Mouse (Mus musculus) liver, embryonic 14.5 days (tissue): ENCODE measurements around the gene Gm3573. TPM values are rescaled to one million over a fixed set of nuclear protein-coding genes. Genes with fewer than 3 reads are reported as not detected.
"Not testable (repeated sequence)": the region's sequence is repeated elsewhere in the genome, so short reads cannot be mapped to it uniquely, and the experiment has no call there.

ENCODE experiments used
- ATAC-seq: fragments of 200-750 bp; cut with Nextera tagmentation; 2 replicates; pipeline ENCODE4 v1.8.0; 2017; ENCODE audit warnings: moderate number of reproducible peaks, mild to moderate bottlenecking, moderate library complexity; ENCODE audit not compliant: insufficient read depth
- DNase-seq, 3 experiments: peaks; one replicate each; pipeline ENCODE4 v3.0.0-alpha.2; 2012 to 2013; ENCODE audit warnings: low read depth in 3 of 3, low spot score in 3 of 3
- H3K27ac ChIP-seq: fragments of 300-500 bp; sonication (generic); 2 replicates; pipeline ENCODE4 v1.5.1; 2014; ENCODE audit warnings: moderate library complexity, mild to moderate bottlenecking, control low read depth, inconsistent platforms
- H3K27me3 ChIP-seq: fragments of 300-500 bp; sonication (generic); 2 replicates; pipeline ENCODE4 v1.6.1; 2014; ENCODE audit warnings: mild to moderate bottlenecking, low read length, moderate library complexity; ENCODE audit not compliant: control insufficient read depth, insufficient read depth
- H3K36me3 ChIP-seq: fragments of 300-500 bp; sonication (generic); replicated peaks from 2 replicates; pipeline ENCODE4 v1.6.1; 2014; ENCODE audit warnings: low read depth; ENCODE audit not compliant: control insufficient read depth, insufficient read depth
- H3K4me1 ChIP-seq, 2 experiments: fragments of 200-500 bp in 1 of 2; fragments of 300-500 bp in 1 of 2; sonication (generic) in 1 of 2; replicated peaks; 2 replicates each; pipeline ENCODE4 v1.6.1; 2012 to 2014; ENCODE audit warnings: antibody characterized with exemption in 1 of 2, inconsistent platforms in 1 of 2, low read length in 1 of 2; ENCODE audit not compliant: control insufficient read depth in 2 of 2, insufficient read depth in 2 of 2
- H3K4me2 ChIP-seq: fragments of 300-500 bp; sonication (generic); 2 replicates; pipeline ENCODE4 v1.6.1; 2014; ENCODE audit warnings: low read depth, mild to moderate bottlenecking, control low read depth, moderate library complexity
- H3K4me3 ChIP-seq, 2 experiments: fragments of 200-500 bp in 1 of 2; fragments of 300-500 bp in 1 of 2; sonication (generic) in 1 of 2; 2 replicates each; pipeline ENCODE4 v1.5.1; 2012 to 2014; ENCODE audit warnings: low read depth in 2 of 2, low read length in 2 of 2, mild to moderate bottlenecking in 2 of 2, control low read depth in 1 of 2, inconsistent platforms in 1 of 2, moderate library complexity in 1 of 2; ENCODE audit not compliant: insufficient read depth in 1 of 2
- H3K9ac ChIP-seq: fragments of 300-500 bp; sonication (generic); replicated peaks from 2 replicates; pipeline ENCODE4 v1.6.1; 2014; ENCODE audit warnings: mild to moderate bottlenecking, control low read depth, moderate library complexity
- H3K9me3 ChIP-seq: fragments of 300-500 bp; sonication (generic); 2 replicates; pipeline ENCODE4 v1.6.1; 2016; ENCODE audit warnings: low read length, mixed read lengths; ENCODE audit not compliant: control insufficient read depth
- WGBS: fragments of 180-500 bp; shearing (Covaris S2); extraction: QIAGEN DNeasy Blood & Tissue Kit; methylation state at CpG from one replicate; pipeline ENCODE4 v1.1.7; 2014; ENCODE audit not compliant: insufficient replicate concordance; 5-methylcytosine and 5-hydroxymethylcytosine counted together
- polyA plus RNA-seq, 2 experiments: library from polyadenylated mRNA; depleted of rRNA in 1 of 2; stranded (reverse) in 1 of 2; unstranded in 1 of 2; fragments of >200 nt; fragmentation: Nextera tagmentation in 1 of 2; extraction: Ambion mirVana in 1 of 2; gene quantifications; 2 replicates each; pipeline versions ENCODE4 v1.2.1 to v1.2.3; 2012 to 2014

Gene Gm3573
- polyA plus RNA-seq (2012; rRNA removed), result not detected in 2 replicates
- not detected in 2 replicates for polyA plus RNA-seq (2014; fragmentation: Nextera tagmentation; extraction: Ambion mirVana)

- DNase-seq, H3K4me2 ChIP-seq, H3K27me3 ChIP-seq, H3K36me3 ChIP-seq, H3K4me3 ChIP-seq, ATAC-seq, H3K9me3 ChIP-seq, H3K9ac ChIP-seq, H3K27ac ChIP-seq, H3K4me1 ChIP-seq: not testable (repeated sequence)
- WGBS, result no CpG with 5 or more reads among the region's 1 CpGs
Measured at GRCm38 (mm10) chr14:42190691-42191090, at the start of gene Gm3573. TSS of gene Gm3573 (minus strand) at chr14:42190791.

DNA sequence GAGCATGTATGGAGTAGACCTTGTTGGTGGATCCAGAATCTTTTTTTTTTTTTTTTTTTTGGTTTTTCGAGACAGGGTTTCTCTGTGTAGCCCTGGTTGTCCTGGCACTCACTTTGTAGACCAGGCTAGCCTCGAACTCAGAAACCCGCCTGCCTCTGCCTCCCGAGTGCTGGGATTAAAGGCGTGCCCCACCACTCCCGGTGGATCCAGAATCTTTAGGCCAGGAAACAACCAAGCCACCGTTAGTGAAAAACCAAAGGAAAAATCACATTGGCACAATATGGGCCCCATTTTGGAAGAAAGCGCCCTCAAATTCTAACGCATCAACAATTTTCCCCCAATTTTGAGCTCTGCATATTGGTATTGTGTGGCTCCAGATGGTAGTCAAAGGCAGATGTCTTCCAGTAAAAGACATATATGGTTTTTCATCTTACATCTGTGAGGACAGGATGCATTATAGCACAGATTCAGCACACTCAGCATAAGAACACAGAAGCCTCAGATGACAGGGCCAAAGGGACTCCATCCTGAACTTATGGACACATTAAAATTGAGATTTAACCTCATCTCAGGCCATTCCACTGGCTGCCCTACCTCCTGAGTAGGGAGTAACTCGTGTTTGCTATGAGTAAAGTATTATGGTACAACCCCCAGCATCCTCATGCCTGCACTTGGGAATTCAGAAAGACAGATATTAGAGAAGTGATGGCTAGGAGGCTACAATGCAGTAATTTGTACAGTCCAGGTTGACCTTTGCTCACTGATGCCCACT, 26.4 kb upstream of the Gm3573 start:
- not testable (repeated sequence) for H3K4me1 ChIP-seq, H3K9me3 ChIP-seq, H3K4me3 ChIP-seq, H3K27ac ChIP-seq, H3K36me3 ChIP-seq, ATAC-seq, H3K27me3 ChIP-seq, H3K9ac ChIP-seq, H3K4me2 ChIP-seq, DNase-seq
- 61% methylated on average over 8 of the region's 10 CpGs for WGBS

DNA sequence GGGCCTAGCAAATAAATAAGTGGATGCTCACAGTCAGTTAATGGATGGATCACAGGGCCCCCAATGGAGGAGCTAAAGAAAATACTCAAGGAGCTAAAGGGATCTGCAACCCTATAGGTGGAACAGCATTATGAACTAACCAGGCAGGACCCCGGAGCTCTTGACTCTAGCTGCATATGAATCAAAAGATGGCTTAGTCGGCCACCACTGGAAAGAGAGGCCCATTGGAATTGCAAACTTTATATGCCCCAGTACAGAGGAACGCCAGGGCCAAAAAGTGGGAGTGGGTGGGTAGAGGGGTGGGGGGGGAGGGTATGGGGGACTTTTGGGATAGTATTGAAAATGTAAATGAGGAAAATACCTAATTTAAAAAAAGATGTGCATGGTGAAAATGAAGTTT, 6.7 kb downstream of the Gm3573 start:
- WGBS, result 60% methylated on average over 3 of the region's 3 CpGs
- not testable (repeated sequence) for ATAC-seq

GRCm38 (mm10) chr14:42162522-42162921, 28.1 kb downstream of the Gm3573 start, which contains the start of gene Gm17027:
TSS of gene Gm17027 (minus strand) at chr14:42162622.
- H3K36me3 ChIP-seq, H3K27ac ChIP-seq, H3K4me3 ChIP-seq, H3K9ac ChIP-seq, ATAC-seq, H3K9me3 ChIP-seq, DNase-seq, H3K4me1 ChIP-seq, H3K27me3 ChIP-seq, H3K4me2 ChIP-seq: not testable (repeated sequence)
- 58% methylated on average over 1 of the region's 2 CpGs for WGBS

More for the DNA sequence above, 6.7 kb downstream of the Gm3573 start:
- not testable (repeated sequence) for H3K4me2 ChIP-seq, DNase-seq, H3K4me1 ChIP-seq, H3K36me3 ChIP-seq, H3K27me3 ChIP-seq, H3K4me3 ChIP-seq, H3K9ac ChIP-seq, H3K9me3 ChIP-seq, H3K27ac ChIP-seq

Other genes with a start within 250 kb of the Gm3573 start
- not detected in 2 replicates for gene 1700024B05Rik, start 246.8 kb downstream of the Gm3573 start, polyA plus RNA-seq (2012; rRNA removed)
- not detected in 2 replicates for gene 1700024B05Rik, start 246.8 kb downstream of the Gm3573 start, polyA plus RNA-seq (2014; fragmentation: Nextera tagmentation; extraction: Ambion mirVana)
- gene Gm6401, start 222.9 kb downstream of the Gm3573 start, polyA plus RNA-seq (2012; rRNA removed), result not detected in 2 replicates
- gene Gm6401, start 222.9 kb downstream of the Gm3573 start, polyA plus RNA-seq (2014; fragmentation: Nextera tagmentation; extraction: Ambion mirVana), result not detected in 2 replicates
- gene Gm3543, start 207.5 kb downstream of the Gm3573 start, polyA plus RNA-seq (2012; rRNA removed), result not detected in 2 replicates
- gene Gm3543, start 207.5 kb downstream of the Gm3573 start, polyA plus RNA-seq (2014; fragmentation: Nextera tagmentation; extraction: Ambion mirVana), result not detected in 2 replicates
- gene Gm7951, start 73.4 kb downstream of the Gm3573 start, polyA plus RNA-seq (2012; rRNA removed), result not detected in 2 replicates
- gene Gm7951, start 73.4 kb downstream of the Gm3573 start, polyA plus RNA-seq (2014; fragmentation: Nextera tagmentation; extraction: Ambion mirVana), result not detected in 2 replicates
- gene Gm17027, start 28.2 kb downstream of the Gm3573 start, polyA plus RNA-seq (2012; rRNA removed), result not detected in 2 replicates
- gene Gm17027, start 28.2 kb downstream of the Gm3573 start, polyA plus RNA-seq (2014; fragmentation: Nextera tagmentation; extraction: Ambion mirVana), result not detected in 2 replicates
- not detected in 2 replicates for gene Gm17026, start 69.3 kb upstream of the Gm3573 start, polyA plus RNA-seq (2012; rRNA removed)
- gene Gm17026, start 69.3 kb upstream of the Gm3573 start, polyA plus RNA-seq (2014; fragmentation: Nextera tagmentation; extraction: Ambion mirVana), result not detected in 2 replicates
- gene Gm9611, start 106.6 kb upstream of the Gm3573 start, polyA plus RNA-seq (2012; rRNA removed), result not detected in 2 replicates
- gene Gm9611, start 106.6 kb upstream of the Gm3573 start, polyA plus RNA-seq (2014; fragmentation: Nextera tagmentation; extraction: Ambion mirVana), result not detected in 2 replicates
- gene Gm7995, start 119.4 kb upstream of the Gm3573 start, polyA plus RNA-seq (2012; rRNA removed), result not detected in 2 replicates
- gene Gm7995, start 119.4 kb upstream of the Gm3573 start, polyA plus RNA-seq (2014; fragmentation: Nextera tagmentation; extraction: Ambion mirVana), result not detected in 2 replicates
- gene Gm8005, start 248.9 kb upstream of the Gm3573 start, polyA plus RNA-seq (2012; rRNA removed), result not detected in 2 replicates
- gene Gm8005, start 248.9 kb upstream of the Gm3573 start, polyA plus RNA-seq (2014; fragmentation: Nextera tagmentation; extraction: Ambion mirVana), result not detected in 2 replicates